Mouse (Mus musculus): ENCODE results near the gene Secisbp2.

DNA sequence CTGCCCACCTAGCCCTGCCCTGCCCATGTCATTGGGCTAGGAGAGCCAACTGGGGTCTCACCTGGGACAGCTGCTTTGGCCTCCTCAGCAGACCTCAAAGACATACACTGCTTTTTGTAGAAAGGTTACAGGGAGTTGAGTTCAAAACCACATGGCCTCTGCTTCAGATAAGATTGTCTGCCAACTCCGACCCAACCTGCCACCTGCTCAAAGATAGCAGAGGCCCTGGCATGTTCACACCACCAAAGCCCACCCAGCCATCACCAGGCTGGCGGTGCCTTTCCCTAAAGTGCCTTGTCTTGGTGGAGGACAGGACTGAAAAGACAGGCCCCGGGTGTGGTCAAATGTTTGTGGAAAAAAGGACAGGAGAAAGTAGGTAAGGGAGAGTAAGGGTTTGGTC is 46.8 kb downstream of the Secisbp2 start:
- TF ChIP-seq CTCF (conservative IDR thresholded peaks at IDR 0.05; ENCODE audit: low read length) (no peak), NANOG (IDR thresholded peaks at IDR 0.05; ENCODE audit: borderline replicate concordance, low read length) (no peak), POU5F1 (IDR thresholded peaks at IDR 0.05; ENCODE audit: borderline replicate concordance, low read length) (no peak)
